Mouse (Mus musculus): ENCODE measurements at regions not wholly inside any gene's neighbourhood (a gene's known extent, or its start where the extent isn't known, plus 50 kb on each side); places are given as distances from the start of the nearest gene placed in this dataset.
A peak's percentile ranks its signal among the peaks of the same experiment; 100 is the strongest.
"Not testable (repeated sequence)": the region's sequence is repeated elsewhere in the genome, so short reads cannot be mapped to it uniquely, and the experiment has no call there.

DNA sequence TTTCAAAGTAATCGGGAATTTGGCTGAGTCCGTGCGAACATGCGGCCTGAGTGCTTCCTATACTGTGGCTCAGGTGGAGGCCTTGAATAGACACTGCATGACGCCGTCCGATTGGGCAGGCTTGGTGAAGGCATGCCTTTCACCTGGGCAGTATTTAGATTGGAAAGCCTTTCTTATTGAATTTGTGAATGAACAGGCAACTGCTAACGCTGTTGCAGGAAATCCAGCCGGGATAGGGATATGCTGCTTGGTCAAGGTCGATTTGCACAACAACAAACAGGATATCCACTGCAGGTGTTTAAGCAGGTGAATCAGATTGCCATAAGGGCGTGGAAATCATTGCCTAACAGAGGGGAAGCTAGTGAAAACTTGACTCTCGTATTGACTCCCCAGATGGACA is 183.7 kb upstream of the Ccdc54 start:
- DNase-seq (ENCODE audit: low spot score): not testable (repeated sequence)

DNA sequence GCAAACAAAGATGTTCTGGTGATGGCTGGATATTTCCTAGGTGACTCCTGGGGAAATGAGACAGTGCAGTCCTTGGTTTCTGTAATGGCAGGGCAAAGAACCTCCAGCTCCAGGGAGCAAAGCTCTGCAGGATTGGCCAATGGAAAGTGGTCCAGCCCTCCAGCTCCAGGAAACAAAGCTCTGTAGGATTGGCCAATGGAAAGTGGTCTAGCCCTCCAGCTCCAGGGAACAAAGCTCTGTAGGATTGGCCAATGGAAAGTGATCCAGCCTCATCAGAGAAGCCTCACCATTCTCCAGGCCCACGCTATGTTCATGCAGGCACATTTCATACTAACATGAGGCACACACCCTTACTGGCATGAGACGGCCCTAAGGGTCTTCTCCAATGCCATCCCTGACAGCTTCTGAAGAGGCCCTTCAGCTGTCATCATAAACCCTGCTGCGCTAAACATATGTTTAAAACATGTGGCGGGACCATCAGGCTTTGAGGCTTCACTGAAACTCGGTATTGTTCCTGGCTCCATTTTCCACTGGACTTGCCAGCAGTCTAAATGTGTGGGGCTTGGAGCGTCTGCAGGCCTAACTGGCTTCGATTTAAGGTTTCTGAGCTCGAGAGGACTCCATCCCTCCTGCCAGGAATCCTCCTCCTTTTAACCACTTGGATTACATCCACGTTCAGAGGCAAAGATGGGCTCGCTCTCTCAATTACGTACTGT is 175.3 kb upstream of the Ccdc54 start:
- no peak for DNase-seq (ENCODE audit: low spot score)

DNA sequence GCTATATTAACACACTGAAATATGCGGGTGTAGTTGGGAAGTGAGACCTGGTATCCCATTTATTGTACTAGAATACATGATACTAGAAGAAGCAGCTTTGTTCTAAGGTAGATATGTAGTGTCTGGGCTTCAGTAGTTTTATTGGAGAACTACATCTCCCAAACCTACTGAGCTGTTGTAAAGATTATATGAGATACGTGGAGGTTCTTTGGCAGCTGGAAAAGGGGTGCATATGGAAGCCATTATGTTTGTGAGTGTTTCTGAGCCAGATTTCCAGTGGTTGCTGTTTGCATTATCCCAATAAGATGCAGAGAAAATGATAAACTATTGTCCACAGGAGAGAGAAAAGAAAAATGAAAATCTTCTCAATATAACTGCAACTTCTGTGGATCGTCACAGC is 171.1 kb upstream of the Ccdc54 start:
- DNase-seq (ENCODE audit: low spot score): no peak

DNA sequence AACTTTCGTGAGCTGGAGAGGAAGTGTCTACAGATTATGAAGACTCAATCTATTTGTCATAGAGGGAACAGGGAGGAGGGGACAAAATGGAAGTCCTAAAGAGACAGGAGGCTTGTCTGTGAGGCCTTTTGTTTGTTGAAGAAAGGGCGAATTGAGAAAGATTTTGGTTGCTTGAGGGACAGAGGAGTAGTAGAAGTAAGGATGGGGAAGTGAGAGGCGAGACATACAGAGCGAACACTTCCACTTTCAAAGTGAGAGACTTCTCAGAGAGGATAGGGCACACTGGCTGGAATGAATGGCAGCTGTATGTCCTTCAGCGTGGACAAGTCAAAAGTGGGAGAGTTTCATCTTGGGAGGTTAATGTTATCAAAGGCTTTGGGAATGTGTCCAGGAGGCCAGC is 169.0 kb upstream of the Ccdc54 start:
- no peak for DNase-seq (ENCODE audit: low spot score)

DNA sequence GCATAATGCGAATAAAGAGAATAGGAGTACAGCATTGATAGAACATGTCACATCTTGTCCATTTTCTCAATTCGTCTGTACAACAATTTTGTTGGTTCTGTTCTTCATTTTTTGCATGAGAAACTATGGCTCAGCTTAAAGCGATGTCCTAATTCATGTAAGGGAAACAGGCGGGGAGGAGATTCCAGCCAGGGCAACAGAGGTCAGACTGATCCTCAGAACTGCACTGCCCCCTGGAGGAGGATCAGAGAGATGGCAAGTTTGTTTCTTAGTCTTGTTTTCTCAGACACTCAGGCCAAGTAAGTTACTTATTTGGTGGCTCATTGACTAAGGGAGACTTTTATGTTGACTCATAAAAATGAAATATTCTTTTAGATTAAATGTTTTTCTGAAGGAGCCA is 165.7 kb upstream of the Ccdc54 start:
- DNase-seq (ENCODE audit: low spot score): no peak

DNA sequence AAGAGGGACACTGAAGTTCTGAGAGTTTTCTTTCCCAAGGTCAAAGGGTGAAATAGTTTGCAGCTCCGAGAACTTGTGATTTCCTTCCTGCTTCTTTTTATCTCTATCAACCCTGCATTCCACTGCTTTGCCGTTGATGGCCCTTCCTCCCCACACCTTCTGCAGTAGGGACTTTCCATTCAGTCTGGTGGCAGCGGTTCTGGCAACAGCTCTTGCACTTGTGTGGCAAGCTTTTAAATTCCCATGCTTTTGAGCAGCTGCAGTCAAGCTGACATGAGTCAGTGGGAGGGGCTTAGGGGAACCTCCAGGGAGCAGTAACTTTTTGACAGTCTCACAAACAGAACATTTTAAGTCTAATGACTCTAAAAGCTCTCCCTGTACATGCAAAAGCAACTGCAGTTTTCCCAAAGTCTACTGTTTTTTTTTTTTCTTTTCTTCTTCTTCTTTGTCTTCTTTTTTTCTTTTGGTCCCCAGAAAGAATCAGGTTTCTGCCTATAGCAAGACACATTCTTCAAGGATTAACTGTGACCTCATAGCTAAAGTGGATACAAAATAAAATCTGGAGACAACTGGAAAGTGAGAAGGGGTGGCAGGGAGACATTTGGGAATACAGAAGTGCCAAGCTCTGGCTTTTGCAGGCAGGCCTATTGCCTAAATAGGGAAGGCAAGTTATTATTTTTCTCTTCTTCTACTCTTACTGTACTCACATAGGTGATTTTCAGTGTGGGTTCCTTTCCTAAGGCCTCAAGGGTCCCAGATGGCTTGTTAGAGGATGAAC is 162.8 kb upstream of the Ccdc54 start:
- DNase-seq (ENCODE audit: low spot score): no peak

DNA sequence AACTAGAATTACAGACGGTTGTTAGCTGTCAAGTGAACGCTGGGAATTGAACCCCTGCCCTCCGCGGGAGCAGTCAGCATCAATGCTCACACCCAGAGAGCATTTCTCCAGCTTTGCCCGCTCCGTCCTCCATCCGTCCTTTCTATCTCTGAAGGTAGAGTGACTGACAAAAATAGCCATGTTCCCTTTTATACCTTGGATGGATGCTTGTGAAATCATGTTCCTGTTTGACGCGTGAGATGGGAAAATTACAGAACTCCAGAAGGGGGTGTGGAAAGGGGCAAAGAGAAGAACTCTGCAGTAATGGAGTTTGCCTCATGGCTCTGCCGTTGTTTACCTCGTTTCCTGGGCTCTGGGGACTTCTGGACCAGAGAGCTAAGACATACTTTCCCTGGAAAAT is 162.1 kb upstream of the Ccdc54 start:
- no peak for DNase-seq (ENCODE audit: low spot score)

DNA sequence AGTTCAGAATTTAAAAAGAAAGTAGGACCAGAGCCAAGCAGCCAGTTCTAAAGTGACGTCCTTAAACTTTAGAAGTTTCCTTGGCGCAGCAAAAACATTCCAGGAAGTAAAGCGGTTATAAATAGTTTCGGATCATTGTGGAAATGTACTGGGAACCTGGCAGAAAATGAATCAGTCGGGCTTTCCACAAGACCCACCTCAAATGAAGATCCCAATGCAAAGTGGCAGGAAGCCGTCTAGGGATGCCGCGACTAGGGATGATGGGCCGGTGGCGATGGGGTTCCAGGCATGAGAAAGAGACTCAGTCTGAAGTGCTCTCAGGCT is 161.3 kb upstream of the Ccdc54 start:
- DNase-seq (ENCODE audit: low spot score): no peak

DNA sequence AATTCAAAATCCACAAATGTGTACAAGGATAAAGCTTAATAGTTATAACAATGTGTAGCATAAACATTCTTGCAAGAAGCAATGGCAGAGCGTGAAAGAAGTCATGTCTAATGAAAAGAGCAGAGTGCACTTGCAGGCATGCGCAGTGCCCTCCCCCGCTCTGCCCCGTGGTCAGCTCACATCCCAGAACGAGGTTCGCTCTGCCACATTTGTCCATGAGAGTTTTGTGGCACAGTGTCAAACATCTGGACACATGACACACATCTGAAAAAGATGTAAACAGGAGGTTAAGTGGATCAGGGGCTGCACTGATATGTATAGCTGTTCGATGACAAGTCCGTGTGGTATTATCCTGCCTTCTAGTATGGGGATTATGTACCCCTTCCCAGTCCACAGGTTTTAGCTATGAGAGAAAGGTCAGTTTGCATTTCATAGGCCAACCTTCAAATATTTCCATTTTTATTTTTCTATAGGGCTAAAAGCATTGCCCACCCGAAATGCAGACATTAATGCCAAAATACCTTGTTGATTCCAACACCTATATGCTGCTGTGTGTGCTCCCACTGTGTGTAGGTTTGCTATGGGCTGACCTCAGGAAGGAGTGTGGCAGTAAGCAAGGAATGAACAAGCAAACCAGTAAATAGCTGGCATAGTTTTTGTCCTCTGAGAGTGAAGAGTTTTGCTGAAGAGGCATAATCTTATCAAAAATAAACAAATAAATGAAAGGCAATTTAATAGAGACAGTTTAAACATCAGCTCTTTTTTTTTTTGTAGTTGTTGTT is 160.7 kb upstream of the Ccdc54 start:
- DNase-seq (ENCODE audit: low spot score): no peak

DNA sequence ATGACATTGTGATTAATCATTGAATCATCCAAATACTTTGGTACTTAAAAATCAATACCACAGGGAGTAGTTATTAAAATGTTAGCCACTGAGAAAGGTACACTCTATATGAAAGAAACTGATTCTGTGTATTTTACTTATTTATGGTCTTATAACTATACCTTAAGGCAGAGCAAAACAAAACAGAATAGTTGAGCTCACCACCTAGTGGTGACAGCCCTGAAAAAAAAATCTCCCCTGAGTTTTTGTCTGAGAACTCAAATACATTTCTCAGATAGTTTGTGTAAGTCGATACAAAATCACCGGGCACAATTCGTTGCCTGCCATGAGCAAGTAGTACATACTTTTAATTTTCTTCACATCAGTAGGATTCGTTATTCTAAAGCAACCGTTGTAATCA is 156.7 kb upstream of the Ccdc54 start:
- no peak for DNase-seq (ENCODE audit: low spot score)

DNA sequence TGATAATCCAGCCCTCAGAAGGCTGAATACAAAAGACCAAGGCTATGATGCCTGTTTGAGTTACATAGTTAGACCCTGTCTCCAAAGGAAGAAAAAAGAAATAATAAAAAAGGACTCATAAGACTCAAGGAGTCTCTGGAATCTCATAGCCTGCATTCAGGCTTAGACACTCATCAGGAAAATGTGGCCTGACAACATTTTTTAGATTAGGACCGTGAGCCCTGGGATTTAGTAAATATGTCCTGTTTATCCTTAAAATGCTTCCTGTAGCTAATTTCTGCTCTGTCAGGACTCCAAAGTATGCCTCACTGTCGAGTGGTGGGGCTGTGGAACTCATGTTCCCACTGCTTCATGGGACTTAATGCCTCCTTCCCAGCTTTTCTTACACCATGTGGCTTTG is 154.8 kb upstream of the Ccdc54 start:
- DNase-seq (ENCODE audit: low spot score): no peak

DNA sequence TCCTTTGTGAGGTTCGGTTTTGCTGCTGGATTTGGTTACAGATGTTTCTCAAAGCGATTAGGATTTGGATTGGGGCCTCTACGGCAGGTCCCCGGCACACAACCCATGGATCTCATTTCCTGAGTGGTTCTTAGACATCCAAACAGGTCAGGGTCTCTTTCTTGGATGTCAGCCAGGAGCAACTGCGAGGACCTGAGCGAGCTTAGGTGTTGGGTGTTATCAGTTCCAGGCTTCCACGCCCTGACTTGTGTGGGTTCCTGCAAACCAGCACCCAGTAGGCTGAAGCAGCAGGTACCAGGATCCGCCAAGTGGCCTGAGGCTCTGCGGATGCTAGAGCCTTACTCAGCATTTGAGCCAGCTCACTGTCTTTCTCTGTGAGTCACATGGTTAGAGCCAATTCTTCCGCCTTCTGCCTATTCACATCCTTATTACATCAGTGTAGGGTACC is 146.5 kb upstream of the Ccdc54 start:
- peak; percentile 2 for DNase-seq (ENCODE audit: low spot score)

DNA sequence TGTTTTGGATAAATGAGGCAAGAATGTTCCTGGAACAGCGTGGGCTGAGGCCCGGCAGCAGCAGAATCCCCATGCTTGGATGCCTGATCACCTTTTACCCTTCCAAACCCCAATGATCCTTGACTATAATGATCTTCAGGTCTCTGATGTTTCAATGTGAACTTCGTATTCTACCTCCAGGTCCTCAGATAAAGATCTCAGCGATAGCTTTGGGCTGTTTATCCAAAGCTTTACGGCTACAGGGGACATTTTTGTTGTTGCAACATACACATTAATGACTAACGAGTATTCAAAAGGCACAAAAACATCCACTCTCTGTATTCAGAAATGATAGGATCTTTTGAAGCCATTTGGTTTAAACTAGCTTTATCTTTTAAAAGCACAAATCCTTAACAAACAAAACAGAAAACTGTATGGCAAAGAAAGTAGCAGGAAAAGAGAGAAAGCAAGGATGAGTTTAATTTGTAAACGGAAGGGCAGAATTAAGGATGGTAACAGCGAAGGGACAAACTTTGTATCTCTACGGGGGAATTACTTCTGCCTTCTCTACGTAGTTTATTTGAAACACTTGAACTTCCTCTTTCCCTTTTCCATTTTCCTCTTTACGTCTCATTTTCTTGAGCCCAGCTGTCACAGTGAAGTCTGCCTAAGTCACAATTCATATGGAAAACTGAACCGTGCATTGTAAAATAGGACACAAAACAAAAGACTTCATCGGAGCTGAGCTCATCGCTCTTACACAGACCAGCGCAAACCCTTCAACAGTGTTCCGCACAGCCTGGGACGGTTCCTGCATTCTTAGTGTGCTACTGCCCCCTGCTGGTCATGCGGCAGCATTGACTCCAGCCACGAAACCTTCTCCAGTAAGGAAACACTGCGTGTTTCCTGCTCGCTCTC is 145.4 kb upstream of the Ccdc54 start:
- peak; percentile 73 for DNase-seq (ENCODE audit: low spot score)

DNA sequence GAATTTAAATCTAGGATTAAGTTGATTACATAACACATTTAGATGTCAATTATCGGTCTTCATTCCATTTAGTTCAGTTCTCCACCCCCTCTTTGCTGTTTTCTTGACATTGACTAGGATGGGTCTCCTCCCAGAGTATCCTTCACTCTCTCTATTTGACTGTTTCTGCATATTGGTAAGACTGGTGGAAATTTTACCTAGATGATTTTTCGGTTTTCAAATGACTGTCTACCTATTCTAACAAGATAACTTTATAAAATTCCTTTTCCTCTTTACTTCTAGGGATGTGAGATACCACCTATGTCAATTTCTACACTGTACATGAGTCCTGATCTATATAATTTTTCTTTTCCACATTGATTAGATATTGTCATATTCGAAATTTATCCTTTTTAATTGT is 142.4 kb upstream of the Ccdc54 start:
- no peak for DNase-seq (ENCODE audit: low spot score)

DNA sequence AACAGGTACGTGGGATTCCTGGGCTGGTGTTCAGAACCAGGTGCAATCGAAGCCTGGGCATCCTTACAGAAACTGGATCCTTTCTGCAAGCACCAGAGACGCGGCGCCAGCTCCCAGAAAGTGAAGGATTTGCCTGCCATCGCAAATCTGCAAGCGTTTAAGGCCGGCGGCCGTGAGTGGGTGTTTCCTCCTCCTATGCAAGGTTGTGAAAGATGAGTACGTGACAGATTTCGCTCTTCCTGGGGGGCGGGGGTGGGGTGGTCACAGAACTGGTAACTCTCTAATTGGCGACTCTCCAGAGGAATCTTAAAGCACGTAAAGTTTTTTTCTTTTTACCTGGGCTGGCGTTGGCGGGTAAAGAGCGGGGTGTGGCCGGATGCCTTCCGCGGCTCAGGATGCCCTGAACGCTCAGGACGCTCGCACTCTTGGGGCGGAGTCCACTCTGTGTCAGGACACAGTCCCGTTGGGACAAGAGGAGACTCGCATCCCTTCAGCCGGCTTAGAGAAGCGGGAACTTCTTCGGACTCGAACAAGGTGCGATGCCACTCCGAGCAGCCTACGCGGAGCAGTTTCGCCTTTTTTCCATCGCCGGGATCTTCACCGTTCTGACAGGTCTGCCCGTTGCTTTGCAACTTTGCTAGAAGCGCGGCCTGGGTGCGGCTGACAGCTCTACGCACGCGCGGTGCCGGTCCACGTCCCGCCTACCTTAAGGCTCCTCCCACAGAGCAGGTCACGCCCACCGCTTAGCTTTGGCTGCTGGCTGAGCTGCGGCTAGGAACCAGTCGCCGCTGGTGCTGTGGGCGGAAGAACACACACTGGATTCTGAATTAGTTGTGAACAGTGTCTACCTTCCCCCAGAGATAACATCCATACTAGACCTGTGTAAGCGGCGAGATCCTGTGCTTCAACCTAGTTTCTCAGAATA is 141.4 kb upstream of the Ccdc54 start:
- DNase-seq (ENCODE audit: low spot score): peak; percentile 70

DNA sequence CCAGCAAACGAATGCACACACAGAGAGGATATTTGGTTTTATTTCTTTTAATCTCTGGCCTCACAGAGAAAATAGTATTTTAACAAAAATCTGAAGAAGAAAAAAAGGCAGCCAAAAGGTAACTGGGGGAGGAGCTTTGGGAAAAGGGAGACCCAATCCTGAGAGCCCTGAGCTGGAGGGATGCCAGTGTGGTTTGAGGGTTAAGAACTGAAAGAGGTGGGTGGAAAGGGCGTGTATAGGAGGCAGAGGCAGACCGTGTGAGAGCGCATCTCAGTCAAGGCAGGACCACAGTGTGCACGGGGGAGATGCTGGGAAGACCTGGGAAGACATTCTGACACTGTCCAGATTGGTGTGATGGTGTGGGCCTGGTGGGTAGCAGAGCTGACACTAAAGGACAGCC is 138.4 kb upstream of the Ccdc54 start:
- no peak for DNase-seq (ENCODE audit: low spot score)

DNA sequence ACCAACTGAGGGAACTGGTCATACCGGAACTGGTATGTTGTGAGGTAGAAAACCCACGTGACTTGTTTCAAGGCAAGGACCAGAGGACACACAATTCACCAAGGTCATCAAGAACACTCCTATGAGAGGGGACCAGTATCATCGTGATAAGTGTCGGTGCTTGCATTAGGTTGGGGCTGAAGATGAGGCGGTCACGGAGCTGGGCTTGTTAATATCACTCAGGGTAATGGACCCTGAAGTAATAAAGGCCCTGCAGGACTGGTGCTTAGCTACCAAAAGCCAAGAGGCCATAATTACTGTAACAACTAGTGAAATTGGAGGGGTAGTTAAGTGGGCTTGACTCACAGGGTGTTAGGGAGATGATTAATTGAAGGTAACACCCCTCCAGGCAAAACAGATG is 132.2 kb upstream of the Ccdc54 start:
- DNase-seq (ENCODE audit: low spot score): no peak

DNA sequence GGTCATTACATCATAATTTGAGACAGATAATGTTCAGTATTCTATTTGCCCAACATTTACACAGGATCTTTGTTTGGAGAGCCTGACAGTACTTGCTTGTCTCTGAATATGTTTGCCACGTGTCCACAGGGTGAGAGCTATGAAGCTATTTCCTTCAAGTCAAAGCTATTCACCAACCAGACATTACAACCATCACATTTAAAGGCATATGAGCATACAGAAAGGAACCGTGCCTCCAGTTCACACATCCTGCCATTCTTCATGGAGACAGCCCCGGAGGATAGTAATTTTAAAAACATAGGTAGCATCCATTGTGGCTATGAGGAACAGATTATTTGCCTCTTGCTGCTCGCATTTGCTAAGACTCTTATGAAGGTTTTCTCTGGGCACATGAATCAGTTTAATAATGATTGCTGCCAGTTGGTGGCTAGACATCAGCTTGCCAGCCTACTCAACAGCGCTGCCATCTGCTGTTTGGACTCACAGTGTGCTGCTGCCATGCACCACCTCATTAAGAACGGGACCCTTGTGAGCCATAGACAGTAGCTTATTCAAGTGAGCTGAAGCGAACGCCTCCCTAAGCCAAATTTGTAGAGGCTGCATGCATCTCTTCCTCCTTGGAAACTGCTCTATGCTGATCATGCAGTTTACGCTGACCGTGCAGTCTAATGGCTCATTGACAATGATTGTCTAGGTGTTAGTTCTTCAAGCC is 126.5 kb upstream of the Ccdc54 start:
- DNase-seq (ENCODE audit: low spot score): no peak

DNA sequence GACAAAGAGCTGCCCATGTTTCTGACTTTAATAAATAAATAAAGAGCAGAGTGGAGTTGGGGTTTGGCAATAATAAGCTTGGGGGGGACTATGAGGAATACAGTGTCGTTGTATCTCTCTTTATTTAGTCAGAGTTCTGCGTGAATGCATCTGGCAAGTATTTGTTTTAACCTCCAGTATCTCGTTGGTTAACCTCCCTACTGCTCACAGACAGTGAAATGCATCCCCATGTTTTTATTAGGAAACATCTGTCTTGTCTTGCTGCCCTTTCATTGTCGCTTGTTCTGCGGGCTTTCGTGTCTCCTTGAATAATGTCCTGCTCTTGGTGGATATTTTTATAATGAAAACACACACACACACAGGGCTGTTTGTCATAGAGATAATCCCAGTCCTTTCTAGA is 118.8 kb upstream of the Ccdc54 start:
- DNase-seq (ENCODE audit: low spot score): no peak

DNA sequence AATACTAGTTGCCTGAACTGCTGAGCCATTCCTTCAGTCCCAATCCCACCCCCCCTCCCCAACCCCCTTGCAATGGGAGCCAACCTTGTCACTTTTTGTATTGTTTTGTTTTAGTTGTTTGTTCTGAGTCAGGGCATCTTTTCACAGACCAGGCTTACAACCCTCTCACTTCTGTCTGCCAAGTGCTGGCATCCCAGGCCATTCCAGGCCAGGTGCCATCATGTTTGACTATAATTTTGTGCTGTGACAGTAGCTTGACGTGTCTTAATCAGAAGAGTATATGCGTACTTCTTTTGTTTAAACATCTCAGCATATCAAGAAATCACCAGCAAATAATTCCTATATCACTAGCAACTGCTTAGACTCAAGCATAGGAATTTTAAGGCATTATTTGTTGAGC is 117.0 kb upstream of the Ccdc54 start:
- DNase-seq (ENCODE audit: low spot score): no peak

Measured in spleen, adult 12 weeks (tissue).